Mouse (Mus musculus): ENCODE results near the gene Htr1f.

GRCm38 (mm10) chr16:64879735-64880134 is 225.9 kb downstream of the Htr1f start:
- TF ChIP-seq MAX (IDR thresholded peaks at IDR 0.05), result no peak
- no peak for TF ChIP-seq CTCF (IDR thresholded peaks at IDR 0.05; ENCODE audit: control insufficient read depth, insufficient read depth, insufficient read length)
- TF ChIP-seq MYOG (IDR thresholded peaks at IDR 0.05; ENCODE audit: control insufficient read depth, extremely low read depth, insufficient read length), result no peak
- TF ChIP-seq CEBPB (IDR thresholded peaks at IDR 0.05; ENCODE audit: low read depth), result no peak
- TF ChIP-seq MYOD1 (IDR thresholded peaks at IDR 0.05; ENCODE audit: control insufficient read depth, insufficient read length, low read depth), result no peak
- TF ChIP-seq FOSL1 (IDR thresholded peaks at IDR 0.05; ENCODE audit: insufficient read depth, low read length, poor library complexity, severe bottlenecking), result no peak
- TF ChIP-seq USF1 (IDR thresholded peaks at IDR 0.05; ENCODE audit: low read depth), result no peak

All from C2C12 (cell line).